Mouse (Mus musculus) heart, adult 2 months (tissue): Measurements from ENCODE around the gene Cyp4f14. TPM values are rescaled to one million over a fixed set of nuclear protein-coding genes. Genes with fewer than 3 reads are reported as not detected.

Source experiments
- DNase-seq, 2 experiments: peaks; one replicate each; pipeline ENCODE4 v3.0.0; 2021
- H3K27ac ChIP-seq: fragments of 200-600 bp; 2 replicates; pipeline ENCODE4 v1.8.1; 2022
- H3K27me3 ChIP-seq: fragments of 200-500 bp; 2 replicates; pipeline ENCODE4 v1.6.1; 2012; ENCODE audit warnings: mild to moderate bottlenecking, low read length, inconsistent platforms, mixed read lengths; ENCODE audit not compliant: control insufficient read depth, insufficient read depth
- H3K36me3 ChIP-seq: fragments of 200-500 bp; 2 replicates; pipeline ENCODE4 v1.6.1; 2012; ENCODE audit warnings: low read length, inconsistent platforms; ENCODE audit not compliant: control insufficient read depth, insufficient read depth
- H3K4me1 ChIP-seq: fragments of 200-500 bp; 2 replicates; pipeline ENCODE4 v1.6.1; 2011; ENCODE audit warnings: low read length; ENCODE audit not compliant: control insufficient read depth, insufficient read depth
- H3K4me3 ChIP-seq: fragments of 200-600 bp; 2 replicates; pipeline ENCODE4 v1.8.1; 2022
- H3K79me2 ChIP-seq: fragments of 200-500 bp; replicated peaks from 2 replicates; pipeline ENCODE4 v1.6.1; 2012; ENCODE audit warnings: mild to moderate bottlenecking, inconsistent platforms, low read length, moderate library complexity, mixed read lengths; ENCODE audit not compliant: control insufficient read depth, insufficient read depth
- H3K9ac ChIP-seq: fragments of 200-500 bp; 2 replicates; pipeline ENCODE4 v1.6.1; 2012; ENCODE audit warnings: low read depth, mild to moderate bottlenecking, control low read depth, inconsistent platforms, low read length, mixed read lengths
- CTCF ChIP-seq: fragments of 200-600 bp; IDR thresholded peaks from 2 replicates; pipeline ENCODE4 v1.8.1; 2022; ENCODE audit warnings: antibody characterized with exemption, mild to moderate bottlenecking, moderate library complexity
- EP300 ChIP-seq: fragments of 200-500 bp; IDR thresholded peaks from 2 replicates; pipeline ENCODE4 v1.6.1; 2011; ENCODE audit warnings: low read depth, low read length, control low read depth; ENCODE audit not compliant: insufficient read depth
- POLR2A ChIP-seq: fragments of 200-500 bp; IDR thresholded peaks from 2 replicates; pipeline ENCODE4 v1.6.1; 2011; ENCODE audit warnings: mild to moderate bottlenecking, low read depth, low read length, control low read depth; ENCODE audit not compliant: insufficient read depth
- WGBS: fragments of 180-500 bp; shearing (Covaris S2); methylation state at CpG from one replicate; pipeline ENCODE4 v1.1.7; 2018; 5-methylcytosine and 5-hydroxymethylcytosine counted together
- intact Hi-C: fragments of 180-260 bp; cut with DNase I; formaldehyde crosslinking; loops from one replicate; pipeline ENCODE4 v1.15.1; 2025
- polyA plus RNA-seq: library from polyadenylated mRNA; depleted of rRNA; stranded (reverse); fragments of >200 nt; gene quantifications from 2 replicates; pipeline ENCODE4 v1.2.3, GENCODE M21; 2012
- total RNA-seq, 2 experiments: library from RNA; stranded (reverse); gene quantifications; 2 replicates each; pipeline ENCODE4 v1.2.3; 2021

Gene Cyp4f14
- total and polyA plus RNA-seq, 3 experiments, result 0.16 to 0.25 TPM; not detected in 1

GRCm38 (mm10) chr17:32905239-32905638, 11.9 kb downstream of the Cyp4f14 start:
- Histone ChIP-seq H3K27ac (no peak overlapping the region), H3K36me3 (no peaks in the 10 kb centered on the region), H3K27me3 (peaks cover 4% of the 10 kb centered on the region; the same call in 1 of the 2 replicates), H3K79me2 (no peaks in the 10 kb centered on the region), H3K4me1 (no peaks in the 10 kb centered on the region), H3K4me3 (no peak overlapping the region), H3K9ac (no peak overlapping the region)
- 14% methylated on average over 19 of the region's 19 CpGs for WGBS
- peak; percentile 69 for TF ChIP-seq CTCF
- no peak for TF ChIP-seq EP300
- DNase-seq, result peak; percentile 19 to 53
- intact Hi-C loops, result loop anchor here (1.0 kb wide), 1 partner anchor 46 kb away; no protein-coding TSS in a partner anchor

- WGBS, result 50% methylated on average over 2 of the region's 2 CpGs
- DNase-seq, result no peak
These were observed 12.7 kb downstream of the Cyp4f14 start for GRCm38 (mm10) chr17:32904414-32904813.

GRCm38 (mm10) chr17:32901751-32902525, 15.2 kb downstream of the Cyp4f14 start:
- no peak for DNase-seq
- Histone ChIP-seq H3K79me2 (no peaks in the 10 kb centered on the region), H3K27me3 (peaks cover 1% of the 10 kb centered on the region; the same call in 1 of the 2 replicates), H3K27ac (no peak overlapping the region), H3K4me1 (no peaks in the 10 kb centered on the region), H3K36me3 (no peaks in the 10 kb centered on the region), H3K4me3 (no peak overlapping the region), H3K9ac (no peak overlapping the region)
- intact Hi-C loops, result no loop called here
- TF ChIP-seq POLR2A (no peak), EP300 (no peak), CTCF (no peak)
- 32% methylated on average over 1 of the region's 1 CpGs for WGBS

More at GRCm38 (mm10) chr17:32904414-32904813, 12.7 kb downstream of the Cyp4f14 start:
- no peaks in the 10 kb centered on the region for H3K4me1 ChIP-seq
- H3K9ac ChIP-seq, result no peak overlapping the region
- no peaks in the 10 kb centered on the region for H3K36me3 ChIP-seq
- H3K4me3 ChIP-seq, result no peak overlapping the region
- intact Hi-C loops, result no loop called here
- peaks cover 4% of the 10 kb centered on the region; the same call in 1 of the 2 replicates for H3K27me3 ChIP-seq
- peak; percentile 63 for TF ChIP-seq CTCF
- no peak for TF ChIP-seq EP300
- no peak for TF ChIP-seq POLR2A
- no peaks in the 10 kb centered on the region for H3K79me2 ChIP-seq
- no peak overlapping the region for H3K27ac ChIP-seq

- WGBS, result 83% methylated on average over 4 of the region's 4 CpGs
- DNase-seq, result no peak
- H3K27ac ChIP-seq, result no peak overlapping the region
- peaks cover 2% of the 10 kb centered on the region for H3K4me1 ChIP-seq
- H3K4me3 ChIP-seq, result no peak overlapping the region
- TF ChIP-seq POLR2A (no peak), CTCF (no peak), EP300 (no peak)
- H3K79me2 ChIP-seq, result peaks cover 2% of the 10 kb centered on the region; the same call in 1 of the 2 replicates
- H3K36me3 ChIP-seq, result no peaks in the 10 kb centered on the region; the same call in 1 of the 2 replicates
- no peaks in the 10 kb centered on the region for H3K27me3 ChIP-seq
- intact Hi-C loops, result no loop called here
- H3K9ac ChIP-seq, result no peak overlapping the region
These were observed 21.7 kb downstream of the Cyp4f14 start for GRCm38 (mm10) chr17:32895421-32895820.

- DNase-seq, result no peak
- peaks cover 4% of the 10 kb centered on the region for H3K79me2 ChIP-seq
- WGBS, result 79% methylated on average over 3 of the region's 3 CpGs
- H3K27ac ChIP-seq, result no peak overlapping the region
- no peak overlapping the region for H3K4me3 ChIP-seq
- no peak overlapping the region for H3K9ac ChIP-seq
- TF ChIP-seq POLR2A (no peak), CTCF (no peak), EP300 (no peak)
- H3K36me3 ChIP-seq, result no peaks in the 10 kb centered on the region; the same call in 1 of the 2 replicates
- intact Hi-C loops, result no loop called here
- peaks cover 8% of the 10 kb centered on the region for H3K4me1 ChIP-seq
- no peaks in the 10 kb centered on the region for H3K27me3 ChIP-seq
These were observed 23.2 kb downstream of the Cyp4f14 start for GRCm38 (mm10) chr17:32893901-32894300.
